Mouse (Mus musculus) stomach, embryonic 14.5 days (tissue): ENCODE results near the gene Pkib. TPM values are rescaled to one million over a fixed set of nuclear protein-coding genes. Genes with fewer than 3 reads are reported as not detected.

ENCODE experiments used
- ATAC-seq: fragments of 200-750 bp; cut with Nextera tagmentation; 2 replicates; pipeline ENCODE4 v1.8.0; 2017; ENCODE audit warnings: low read depth, moderate TSS enrichment; ENCODE audit not compliant: insufficient number of reproducible peaks, insufficient read depth, low FRiP score
- H3K27ac ChIP-seq: fragments of 300-500 bp; sonication (generic); 2 replicates; pipeline ENCODE4 v1.5.1; 2014; ENCODE audit warnings: mild to moderate bottlenecking, low read length, moderate library complexity, mixed read lengths
- H3K27me3 ChIP-seq: fragments of 300-500 bp; sonication (generic); 2 replicates; pipeline ENCODE4 v1.6.1; 2014; ENCODE audit warnings: low read length, control low read depth, mixed read lengths; ENCODE audit not compliant: control insufficient read depth, insufficient read depth
- H3K36me3 ChIP-seq: fragments of 300-500 bp; sonication (generic); 2 replicates; pipeline ENCODE4 v1.6.1; 2014; ENCODE audit warnings: mild to moderate bottlenecking, control low read depth, low read length, moderate library complexity, mixed read lengths; ENCODE audit not compliant: control insufficient read depth, insufficient read depth
- H3K4me1 ChIP-seq: fragments of 300-500 bp; sonication (generic); 2 replicates; pipeline ENCODE4 v1.6.1; 2014; ENCODE audit warnings: low read length, control low read depth, mixed read lengths; ENCODE audit not compliant: control insufficient read depth, insufficient read depth
- H3K4me2 ChIP-seq: fragments of 300-500 bp; sonication (generic); replicated peaks from 2 replicates; pipeline ENCODE4 v1.6.1; 2014; ENCODE audit warnings: low read depth, low read length, control low read depth
- H3K4me3 ChIP-seq: fragments of 300-500 bp; sonication (generic); 2 replicates; pipeline ENCODE4 v1.5.1; 2014; ENCODE audit warnings: low read depth, low read length, control low read depth
- H3K9ac ChIP-seq: fragments of 300-500 bp; sonication (generic); replicated peaks from 2 replicates; pipeline ENCODE4 v1.6.1; 2014; ENCODE audit warnings: low read depth, mild to moderate bottlenecking, control low read depth, low read length, moderate library complexity, mixed read lengths
- H3K9me3 ChIP-seq: fragments of 300-500 bp; sonication (generic); 2 replicates; pipeline ENCODE4 v1.6.1; 2016; ENCODE audit warnings: low read depth, low read length, control low read depth; ENCODE audit not compliant: control insufficient read depth
- whole genome bisulfite sequencing: fragments of 180-500 bp; shearing (Covaris S2); extraction: QIAGEN DNeasy Blood & Tissue Kit; methylation state at CpG from one replicate; pipeline ENCODE4 v1.1.7; 2014; 5-methylcytosine and 5-hydroxymethylcytosine counted together
- polyA plus RNA-seq: library from polyadenylated mRNA; unstranded; fragments of >200 nt; fragmentation: Nextera tagmentation; extraction: Ambion mirVana; gene quantifications from 2 replicates; pipeline ENCODE4 v1.2.1, GENCODE M21; 2014

The Pkib gene
- polyA plus RNA-seq, 1 experiment from 2014 or later, result 1.7 TPM

DNA sequence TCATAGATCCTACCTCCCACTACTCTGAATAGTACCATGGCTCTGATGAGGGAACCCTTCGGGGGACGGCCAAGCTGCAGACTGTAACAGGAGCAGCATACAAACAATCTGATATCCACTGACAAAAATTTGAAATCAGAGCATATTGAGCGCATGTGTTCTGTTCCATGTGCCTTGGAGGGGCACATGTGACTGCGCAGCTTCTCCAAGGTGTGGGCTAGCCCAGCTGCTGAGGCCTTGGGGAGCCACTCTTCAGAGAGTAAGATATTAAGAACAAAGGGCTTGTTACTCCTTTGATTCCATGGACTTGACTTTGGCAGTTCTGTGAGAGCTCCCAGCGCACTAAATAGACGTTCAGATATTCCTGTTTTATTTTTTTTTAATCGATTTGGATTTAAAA is 111.3 kb downstream of the Pkib start:
- H3K4me1 ChIP-seq, result no peaks in the 10 kb centered on the region
- 70% methylated on average over 7 of the region's 7 CpGs for WGBS
- ATAC-seq, result no peak
- no peak overlapping the region for H3K4me2 ChIP-seq
- no peak overlapping the region for H3K9ac ChIP-seq
- H3K4me3 ChIP-seq, result no peak overlapping the region
- H3K36me3 ChIP-seq, result no peaks in the 10 kb centered on the region
- no peaks in the 10 kb centered on the region for H3K27me3 ChIP-seq
- no peaks in the 10 kb centered on the region for H3K9me3 ChIP-seq
- H3K27ac ChIP-seq, result no peak overlapping the region

DNA sequence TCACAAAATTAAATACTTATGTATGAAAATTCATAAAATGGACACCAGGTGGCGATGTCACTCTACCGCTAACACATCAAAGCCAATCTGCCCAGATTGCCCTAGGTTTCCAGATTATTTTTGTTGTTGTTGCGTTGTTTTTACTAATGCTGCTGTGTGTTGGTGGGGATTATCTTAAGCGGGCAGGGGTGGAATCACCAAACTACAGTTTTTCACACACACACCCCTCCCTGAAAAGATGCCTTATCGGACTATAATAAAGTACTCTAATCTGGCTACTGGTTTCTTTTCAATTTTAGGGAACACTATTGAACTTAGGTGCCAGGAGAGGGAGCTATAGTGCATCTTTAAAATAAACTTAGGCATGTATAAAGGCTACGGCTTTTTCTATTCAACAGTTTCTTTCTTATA is 111.8 kb downstream of the Pkib start:
- Histone ChIP-seq H3K9ac (no peak overlapping the region), H3K4me2 (peak overlapping the region; percentile 25; the same call in 1 of the 2 replicates), H3K4me3 (peak overlapping the region; percentile 21), H3K9me3 (no peaks in the 10 kb centered on the region), H3K27me3 (no peaks in the 10 kb centered on the region), H3K4me1 (no peaks in the 10 kb centered on the region), H3K27ac (no peak overlapping the region), H3K36me3 (no peaks in the 10 kb centered on the region)
- 5% methylated on average over 6 of the region's 6 CpGs for WGBS
- ATAC-seq, result peak; percentile 49; the same call in 1 of the 2 replicates

DNA sequence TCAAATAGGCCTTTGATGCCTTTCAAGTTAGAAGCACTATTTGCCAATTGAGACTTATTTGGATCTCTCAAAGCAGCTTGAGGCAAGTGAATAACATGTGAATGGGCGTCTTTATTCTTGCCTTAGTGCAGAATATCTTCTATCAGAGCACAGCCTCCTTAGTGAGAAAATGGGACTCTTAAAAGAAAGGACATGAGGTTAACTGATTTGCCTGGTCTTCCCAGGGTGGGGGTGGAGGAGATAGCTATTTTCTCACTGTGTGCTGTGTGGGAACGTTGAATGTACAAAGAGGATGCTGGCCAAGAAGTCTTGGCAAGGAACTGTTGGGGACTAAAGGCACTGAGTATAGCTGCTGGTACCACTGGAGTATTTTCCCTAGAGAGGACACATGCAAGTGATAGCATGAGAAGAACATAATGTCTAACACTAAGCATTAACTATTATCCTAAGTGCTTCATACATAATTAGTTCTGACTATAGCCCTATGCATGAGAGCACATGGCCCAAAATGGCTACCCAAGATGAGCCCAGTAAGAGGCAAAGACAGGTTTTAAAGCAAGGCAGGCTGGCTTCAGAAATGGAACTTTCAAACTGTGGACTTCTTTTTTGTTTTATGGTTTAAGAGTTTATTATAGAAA is 112.5 kb downstream of the Pkib start:
- Histone ChIP-seq H3K27me3 (no peaks in the 10 kb centered on the region), H3K4me3 (no peak overlapping the region)
- 58% methylated on average over 2 of the region's 2 CpGs for WGBS

GRCm38 (mm10) chr10:57745452-57745851 is 113.7 kb downstream of the Pkib start:
- Histone ChIP-seq H3K27me3 (no peaks in the 10 kb centered on the region), H3K27ac (no peak overlapping the region), H3K9ac (no peak overlapping the region), H3K4me2 (no peak overlapping the region), H3K4me1 (no peaks in the 10 kb centered on the region), H3K4me3 (no peak overlapping the region), H3K36me3 (no peaks in the 10 kb centered on the region), H3K9me3 (no peaks in the 10 kb centered on the region)
- no peak for ATAC-seq

More for the DNA sequence above, 112.5 kb downstream of the Pkib start:
- ATAC-seq, result no peak
- H3K36me3 ChIP-seq, result no peaks in the 10 kb centered on the region
- no peaks in the 10 kb centered on the region for H3K4me1 ChIP-seq
- H3K9ac ChIP-seq, result no peak overlapping the region
- no peaks in the 10 kb centered on the region for H3K9me3 ChIP-seq
- H3K27ac ChIP-seq, result no peak overlapping the region
- no peak overlapping the region for H3K4me2 ChIP-seq

DNA sequence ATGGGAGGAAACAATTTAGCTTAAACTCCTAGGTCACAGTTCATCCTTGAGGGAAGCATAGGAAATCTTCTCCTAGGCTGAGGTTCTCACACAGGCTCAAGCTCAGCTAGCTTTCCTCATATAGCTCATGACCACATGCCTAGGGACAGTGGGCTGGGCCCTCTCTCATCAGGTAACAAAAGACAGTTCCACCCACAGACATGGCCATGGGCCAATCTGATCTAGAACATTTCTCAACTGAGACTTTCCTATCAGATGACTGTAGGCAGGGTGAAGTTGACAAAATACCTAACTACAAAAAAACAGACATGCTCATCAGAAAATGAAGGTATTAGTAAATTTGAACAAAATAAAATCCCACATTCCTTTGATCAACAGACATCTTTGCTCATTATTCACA is 115.3 kb downstream of the Pkib start:
- ATAC-seq, result no peak
- no peaks in the 10 kb centered on the region for H3K27me3 ChIP-seq
- H3K27ac ChIP-seq, result no peak overlapping the region
- no peak overlapping the region for H3K4me2 ChIP-seq
- H3K4me3 ChIP-seq, result no peak overlapping the region
- H3K36me3 ChIP-seq, result no peaks in the 10 kb centered on the region
- H3K9me3 ChIP-seq, result no peaks in the 10 kb centered on the region
- no peak overlapping the region for H3K9ac ChIP-seq
- no peaks in the 10 kb centered on the region for H3K4me1 ChIP-seq

GRCm38 (mm10) chr10:57753343-57753742 is 121.6 kb downstream of the Pkib start:
- Histone ChIP-seq H3K36me3 (no peaks in the 10 kb centered on the region), H3K4me1 (no peaks in the 10 kb centered on the region), H3K4me3 (no peak overlapping the region), H3K9ac (no peak overlapping the region), H3K27ac (no peak overlapping the region), H3K27me3 (no peaks in the 10 kb centered on the region), H3K9me3 (no peaks in the 10 kb centered on the region), H3K4me2 (no peak overlapping the region)
- 48% methylated on average over 1 of the region's 1 CpGs for WGBS
- ATAC-seq, result no peak

GRCm38 (mm10) chr10:57755201-57755736 is 123.5 kb downstream of the Pkib start:
- WGBS, result 83% methylated on average over 2 of the region's 2 CpGs
- Histone ChIP-seq H3K4me3 (no peak overlapping the region), H3K36me3 (no peaks in the 10 kb centered on the region), H3K9ac (no peak overlapping the region), H3K9me3 (no peaks in the 10 kb centered on the region), H3K4me1 (no peaks in the 10 kb centered on the region), H3K27ac (no peak overlapping the region), H3K27me3 (no peaks in the 10 kb centered on the region), H3K4me2 (no peak overlapping the region)
- ATAC-seq, result no peak

DNA sequence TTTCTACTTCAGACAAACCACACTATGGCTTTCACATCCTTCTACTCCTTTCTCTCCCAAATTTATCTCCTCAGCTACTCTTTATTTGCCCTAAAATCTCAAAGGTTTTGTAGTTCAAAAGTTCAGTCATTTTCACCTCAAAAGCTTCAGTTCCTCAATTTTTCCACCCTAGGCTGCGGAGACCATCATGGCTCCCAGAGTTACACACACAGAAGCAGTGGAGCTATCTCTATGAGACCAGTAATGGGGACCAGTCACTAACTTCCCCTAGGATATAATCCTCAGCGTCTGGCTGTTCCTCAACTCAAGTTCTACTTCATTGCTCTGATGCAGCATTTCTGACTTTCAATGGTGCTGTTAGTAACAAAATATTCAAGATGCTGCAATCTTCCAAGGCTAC is 127.2 kb downstream of the Pkib start:
- Histone ChIP-seq H3K27me3 (no peaks in the 10 kb centered on the region), H3K9ac (no peak overlapping the region), H3K4me3 (no peak overlapping the region), H3K4me1 (no peaks in the 10 kb centered on the region), H3K9me3 (no peaks in the 10 kb centered on the region), H3K36me3 (no peaks in the 10 kb centered on the region), H3K4me2 (no peak overlapping the region), H3K27ac (no peak overlapping the region)
- no peak for ATAC-seq
- WGBS, result 90% methylated on average over 2 of the region's 2 CpGs

GRCm38 (mm10) chr10:57760694-57761093 is 128.9 kb downstream of the Pkib start:
- Histone ChIP-seq H3K27me3 (no peaks in the 10 kb centered on the region), H3K9me3 (no peaks in the 10 kb centered on the region), H3K4me2 (no peak overlapping the region), H3K9ac (no peak overlapping the region), H3K4me3 (no peak overlapping the region), H3K27ac (no peak overlapping the region), H3K36me3 (no peaks in the 10 kb centered on the region), H3K4me1 (no peaks in the 10 kb centered on the region)
- 62% methylated on average over 3 of the region's 3 CpGs for WGBS
- ATAC-seq, result no peak
